ENCODE assay signal across 8 mouse cellular contexts in genomic region chr11:4134986-4135935, GRCm38 (mm10). TPM values are rescaled to one million over a fixed set of nuclear protein-coding genes. Genes with fewer than 3 reads are reported as not detected.
A peak's percentile ranks its signal among the peaks of the same experiment; 100 is the strongest.
DNase-seq lines count a peak whose midpoint lies in the region; ATAC-seq and TF ChIP-seq lines count a peak whose summit lies in the region.

Gene Rnf215 (plus strand): TSS chr11:4135202.

- H3K27me3 ChIP-seq in hindbrain, postnatal 0 days (ENCODE audit: insufficient read depth, low read length) = no peaks in the 10 kb centered on the region
- peaks cover 9% of the 10 kb centered on the region for H3K27me3 ChIP-seq in megakaryocyte, embryonic 14.5 days (replicated peaks)

- TF ChIP-seq CTCF in gastrocnemius, adult 2 months (IDR thresholded peaks at IDR 0.05) = peak; percentile 87
- TF ChIP-seq CTCF in hindbrain, postnatal 0 days (IDR thresholded peaks at IDR 0.05; ENCODE audit: low read depth) = peak; percentile 77
- peak; percentile 87 for TF ChIP-seq CTCF in left cerebral cortex, adult 2 months (IDR thresholded peaks at IDR 0.05)

- WGBS in hindbrain, postnatal 0 days = 1% methylated on average over 63 of the region's 66 CpGs

- ATAC-seq in hindbrain, postnatal 0 days = peak; percentile 92

- H3K4me3 ChIP-seq in gastrocnemius, adult 2 months = peak within 1 kb of the TSS; percentile 98
- H3K4me3 ChIP-seq in hindbrain, postnatal 0 days (ENCODE audit: low read length) = peak within 1 kb of the TSS; percentile 91
- H3K4me3 ChIP-seq in left cerebral cortex, adult 2 months = peak within 1 kb of the TSS; percentile 78
- H3K4me3 ChIP-seq in megakaryocyte, embryonic 14.5 days (replicated peaks) = peak within 1 kb of the TSS; percentile 99

- H3K9ac ChIP-seq in hindbrain, postnatal 0 days (replicated peaks; ENCODE audit: low read length) = peak within 1 kb of the TSS; percentile 98

- peak within 1 kb of the TSS; percentile 97 for H3K27ac ChIP-seq in gastrocnemius, adult 2 months
- peak within 1 kb of the TSS; percentile 95 for H3K27ac ChIP-seq in hindbrain, postnatal 0 days
- H3K27ac ChIP-seq in left cerebral cortex, adult 2 months = peak within 1 kb of the TSS; percentile 95

- intact Hi-C loops in gastrocnemius, adult 2 months (cut with DNase I) = loop anchor here (1.0 to 5.0 kb wide), 3 partner anchors 25 to 287 kb away; partner anchors contain the start of genes Ccdc157 and Sf3a1
- intact Hi-C loops in left cerebral cortex, adult 2 months (cut with DNase I) = loop anchor here (1.0 to 5.0 kb wide), 4 partner anchors 25 to 287 kb away; partner anchors contain the start of genes Ccdc157, Sf3a1 and Tbc1d10a

- peak; percentile 83 for DNase-seq in WW6 (ENCODE audit: low read depth, low spot score)
- peak; percentile 84 to 90 for DNase-seq in cerebellum, postnatal 4 days (ENCODE audit: low spot score in 2 of 2)
- DNase-seq in gastrocnemius, adult 2 months = peak; percentile 94
- DNase-seq in hindbrain, postnatal 0 days (ENCODE audit: low spot score) = peak; percentile 97
- DNase-seq in left cerebral cortex, adult 2 months (ENCODE audit: extremely low spot score in 1 of 2, low spot score in 2 of 2) = peak; percentile 88
- DNase-seq in right cerebral cortex, postnatal 10 days (ENCODE audit: low spot score in 2 of 2) = peak; percentile 90 to 94
- DNase-seq in urinary bladder, postnatal 25 days (ENCODE audit: low spot score) = peak; percentile 95

- no peaks in the 10 kb centered on the region for H3K9me3 ChIP-seq in hindbrain, postnatal 0 days (ENCODE audit: low read length)
- H3K9me3 ChIP-seq in megakaryocyte, embryonic 14.5 days = peaks cover 9% of the 10 kb centered on the region

- H3K36me3 ChIP-seq in hindbrain, postnatal 0 days (ENCODE audit: insufficient read depth, low read length) = peaks cover 17% of the 10 kb centered on the region
- H3K36me3 ChIP-seq in megakaryocyte, embryonic 14.5 days (replicated peaks; ENCODE audit: low read length) = peaks cover 40% of the 10 kb centered on the region

- peak within 1 kb of the TSS; percentile 89 for H3K4me2 ChIP-seq in hindbrain, postnatal 0 days (ENCODE audit: low read depth, low read length)

- peaks cover 14% of the 10 kb centered on the region for H3K4me1 ChIP-seq in hindbrain, postnatal 0 days (ENCODE audit: insufficient read depth, low read length)
- peaks cover 38% of the 10 kb centered on the region for H3K4me1 ChIP-seq in megakaryocyte, embryonic 14.5 days

RNA-seq across cellular contexts. Expression of gene Rnf215, which starts in this region (rescaled TPM):
- total RNA-seq in gastrocnemius, adult 2 months (2021) = 1 to 10 TPM; 4.6 to 6.3 TPM
- total RNA-seq in hindbrain, postnatal 0 days (2014; rRNA removed) = 84.3 and 90.4 TPM in 2 replicates
- polyA plus RNA-seq in hindbrain, postnatal 0 days (2015; fragmentation: Nextera tagmentation; extraction: Ambion mirVana) = 49.7 and 51.0 TPM in 2 replicates
- 10 to 100 TPM; 32.1 to 32.6 TPM for total RNA-seq in left cerebral cortex, adult 2 months (2021)
- polyA plus RNA-seq in megakaryocyte, embryonic 14.5 days (2012; ENCODE audit: insufficient read depth, low replicate concordance) = 9.1 and 9.7 TPM in 2 replicates

Comparison
In these comparisons a context has a peak if more than half of its experiments do, and no peak if none do; other contexts are left out.
1. Peak in every context shown above with its lines: DNase-seq, ATAC-seq, H3K4me3 ChIP-seq and H3K27ac ChIP-seq.
2. RNA of gene Rnf215 (total RNA-seq): 84.3 to 90.4 TPM in hindbrain, postnatal 0 days and 32.1 to 32.6 TPM in left cerebral cortex, adult 2 months; 4.6 to 6.3 TPM in gastrocnemius, adult 2 months; every median in the first group is over 4 times any median in the second.